In genomic region chr11:72796296-72796687, GRCm38 (mm10) we compare ENCODE assay signal across 8 mouse cellular contexts. TPM values are rescaled to one million over a fixed set of nuclear protein-coding genes. Genes with fewer than 3 reads are reported as not detected.
DNase-seq lines count a peak whose midpoint lies in the region; ATAC-seq lines count a peak whose summit lies in the region.

No protein-coding gene starts in this region.

- no peaks in the 10 kb centered on the region for H3K27me3 ChIP-seq in neural tube, embryonic 11.5 days (ENCODE audit: control insufficient read depth, insufficient read depth, low read length)
- no peaks in the 10 kb centered on the region for H3K27me3 ChIP-seq in midbrain, embryonic 14.5 days (ENCODE audit: control insufficient read depth, insufficient read depth, low read length)

- H3K4me2 ChIP-seq in neural tube, embryonic 11.5 days (ENCODE audit: low read depth), result peak overlapping the region; percentile 79
- H3K4me2 ChIP-seq in midbrain, embryonic 14.5 days (ENCODE audit: low read length), result peak overlapping the region; percentile 95

- peak overlapping the region; percentile 76 for H3K9ac ChIP-seq in neural tube, embryonic 11.5 days (ENCODE audit: low read length)
- H3K9ac ChIP-seq in midbrain, embryonic 14.5 days (replicated peaks; ENCODE audit: low read length), result peak overlapping the region; percentile 88

- H3K4me3 ChIP-seq in neural tube, embryonic 11.5 days (ENCODE audit: low read depth, low read length), result peak overlapping the region; percentile 97
- H3K4me3 ChIP-seq in midbrain, embryonic 14.5 days (replicated peaks; ENCODE audit: low read depth, low read length), result peak overlapping the region; percentile 90

- peaks cover 6% of the 10 kb centered on the region for H3K4me1 ChIP-seq in neural tube, embryonic 11.5 days (ENCODE audit: control insufficient read depth, insufficient read depth, low read length)
- peaks cover 10% of the 10 kb centered on the region for H3K4me1 ChIP-seq in midbrain, embryonic 14.5 days (ENCODE audit: control insufficient read depth, insufficient read depth, low read length)

- H3K36me3 ChIP-seq in neural tube, embryonic 11.5 days (ENCODE audit: control insufficient read depth, insufficient read depth, low read length), result no peaks in the 10 kb centered on the region
- no peaks in the 10 kb centered on the region for H3K36me3 ChIP-seq in midbrain, embryonic 14.5 days (ENCODE audit: control insufficient read depth, insufficient read depth, low read length)

- DNase-seq in embryo, embryonic 10 days (ENCODE audit: low spot score), result peak; percentile 20
- no peak for DNase-seq in embryo, embryonic 10.5 days (ENCODE audit: low spot score)
- no peak for DNase-seq in neural tube, embryonic 11.5 days (ENCODE audit: low spot score)
- DNase-seq in neural tube, embryonic 10.5 days (ENCODE audit: extremely low spot score, low spot score), result no peak
- DNase-seq in midbrain, embryonic 14.5 days, result no peak
- no peak for DNase-seq in cerebellum, adult 8-10 months
- no peak for DNase-seq in frontal cortex, postnatal 14 days (ENCODE audit: low spot score in 2 of 2)

- ATAC-seq in neural tube, embryonic 11.5 days (ENCODE audit: insufficient read depth, low FRiP score, low TSS enrichment), result peak; percentile 76; the same call in 1 of the 2 replicates
- peak; percentile 4 for ATAC-seq in inflammation-experienced regulatory T-cells, adult 6 months
- no peak for ATAC-seq in midbrain, embryonic 14.5 days (ENCODE audit: low FRiP score, low TSS enrichment)

- H3K9me3 ChIP-seq in neural tube, embryonic 11.5 days (ENCODE audit: control insufficient read depth, low read length), result no peaks in the 10 kb centered on the region
- no peaks in the 10 kb centered on the region for H3K9me3 ChIP-seq in midbrain, embryonic 14.5 days (ENCODE audit: control insufficient read depth, low read length)

- H3K27ac ChIP-seq in neural tube, embryonic 11.5 days (ENCODE audit: low read depth, low read length), result 0 out of 2 replicates have a peak overlapping the region, but pooled peaks have one; percentile 10
- peak overlapping the region; percentile 93 for H3K27ac ChIP-seq in midbrain, embryonic 14.5 days (replicated peaks; ENCODE audit: low read depth, low read length)

- WGBS in neural tube, embryonic 11.5 days, result under 1% methylated on average over 42 of the region's 42 CpGs
- WGBS in midbrain, embryonic 14.5 days, result under 1% methylated on average over 42 of the region's 42 CpGs

RNA-seq across cellular contexts. Expression of gene Zzef1, which starts 0.3 kb away (rescaled TPM):
- 10.0 and 10.6 TPM in 2 replicates for polyA plus RNA-seq in neural tube, embryonic 11.5 days (2014; fragmentation: Nextera tagmentation; extraction: Ambion mirVana)
- 10 to 100 TPM; 19.0 to 31.5 (median 26.8) TPM for polyA plus RNA-seq in inflammation-experienced regulatory T-cells, adult 6 months (2017; shearing (Covaris generic))
- 18.0 and 19.8 TPM in 2 replicates for polyA plus RNA-seq in midbrain, embryonic 14.5 days (2014; fragmentation: Nextera tagmentation; extraction: Ambion mirVana)

RNA-seq across cellular contexts. Expression of gene Cyb5d2, which starts 0.3 kb away (rescaled TPM):
- polyA plus RNA-seq in neural tube, embryonic 11.5 days (2014; fragmentation: Nextera tagmentation; extraction: Ambion mirVana), result 2.8 and 3.4 TPM in 2 replicates
- polyA plus RNA-seq in inflammation-experienced regulatory T-cells, adult 6 months (2017; shearing (Covaris generic)), result 1 to 10 TPM; 6.1 to 9.3 (median 9.2) TPM
- polyA plus RNA-seq in midbrain, embryonic 14.5 days (2014; fragmentation: Nextera tagmentation; extraction: Ambion mirVana), result 5.7 and 6.7 TPM in 2 replicates
